Mouse (Mus musculus): Measurements from ENCODE around the gene Zfp563. TPM values are rescaled to one million over a fixed set of nuclear protein-coding genes. Genes with fewer than 3 reads are reported as not detected.

Gene Zfp563
- 10 to 100 TPM in 6 of 26 experiments, 1 to 10 TPM in 18, under 1 TPM in 2; 0.69 to 15.9 (median 4.6) TPM for total RNA-seq (2018; cell fraction: chromatin; rRNA removed)
- 1 to 10 TPM in 21 of 26 experiments, under 1 TPM in 5; 0.28 to 7.6 (median 3.9) TPM for total RNA-seq (2018; cell fraction: cytosol; rRNA removed)
- total RNA-seq (2018; cell fraction: nucleus; rRNA removed) = 10 to 100 TPM in 4 of 26 experiments, 1 to 10 TPM in 17, under 1 TPM in 5; 0.42 to 13.5 (median 3.4) TPM
- 3.5 to 4.6 TPM (median 4.3 TPM) in 3 replicates for polyA plus RNA-seq (2018)

DNA sequence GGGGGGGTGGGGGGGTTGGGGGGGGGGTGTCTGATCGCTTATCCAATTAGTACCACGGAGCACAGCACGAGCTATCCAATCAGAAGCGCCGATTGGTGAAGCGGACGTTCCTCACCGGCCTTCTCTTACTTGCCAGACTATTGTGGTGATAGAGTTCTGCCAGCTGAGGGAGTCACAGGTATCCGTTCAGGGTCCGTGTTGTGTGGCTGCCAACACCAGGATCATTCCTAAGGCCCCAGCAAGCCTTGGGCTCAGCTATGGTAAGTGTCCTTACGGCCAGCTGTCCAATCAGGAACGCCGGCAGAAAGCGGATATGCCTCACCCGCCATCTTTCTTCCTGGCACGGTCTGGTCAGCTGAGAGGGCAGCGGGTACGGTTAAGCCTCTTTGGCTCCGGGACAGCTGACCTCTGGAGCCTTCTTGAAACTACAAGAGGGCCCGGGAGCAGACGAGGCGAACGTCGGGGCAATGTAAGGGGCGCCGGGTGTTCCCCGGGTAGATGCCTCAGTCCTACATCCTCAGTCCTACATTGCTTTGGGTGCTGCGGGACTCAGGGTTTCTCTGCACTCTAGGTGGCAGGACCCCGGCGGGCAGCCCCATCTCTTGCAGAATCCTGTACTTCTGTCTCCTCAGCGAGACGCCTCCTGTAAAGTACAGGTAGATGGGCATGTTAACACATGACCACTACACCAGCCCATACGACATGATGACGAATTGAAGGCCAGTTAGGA, at the start of gene Zfp563:
Gene Zfp563 (plus strand): TSS at position 91 of the 730 bp plus-strand sequence.
- Histone ChIP-seq H3K4me3 (ENCODE audit: inconsistent target) (peak within 1 kb of the TSS; percentile 68), H3K27ac (peak within 1 kb of the TSS; percentile 75), H3K36me3 (ENCODE audit: inconsistent target) (no peaks in the 10 kb centered on the region), H3K79me2 (ENCODE audit: inconsistent target) (peaks cover 13% of the 10 kb centered on the region; the same call in 1 of the 2 replicates)
- WGBS (ENCODE audit: missing documents) = 6% methylated on average over 34 of the region's 34 CpGs

DNA sequence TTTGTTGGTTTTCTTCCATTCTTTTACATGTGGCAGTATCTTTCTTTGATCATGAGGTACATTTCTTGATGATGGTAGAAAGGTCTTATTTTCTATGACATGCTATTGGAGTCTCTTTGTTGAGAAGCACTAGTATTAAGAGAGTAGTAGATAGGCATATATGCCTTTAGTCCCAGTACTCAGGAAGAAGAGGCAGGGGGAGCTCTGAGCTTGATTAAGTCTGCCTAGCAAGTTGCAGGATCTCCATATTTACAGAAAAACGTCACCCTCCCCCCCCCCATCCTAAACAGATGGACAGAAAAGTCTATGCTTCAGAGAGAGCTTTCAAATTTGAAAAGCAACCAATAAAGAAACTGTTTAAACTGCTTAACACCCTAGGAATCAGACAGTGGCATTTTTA, 30.3 kb upstream of the Zfp563 start:
- WGBS (ENCODE audit: missing documents) = 15% methylated on average over 1 of the region's 1 CpGs
- no peaks in the 10 kb centered on the region for H3K36me3 ChIP-seq (ENCODE audit: inconsistent target)

DNA sequence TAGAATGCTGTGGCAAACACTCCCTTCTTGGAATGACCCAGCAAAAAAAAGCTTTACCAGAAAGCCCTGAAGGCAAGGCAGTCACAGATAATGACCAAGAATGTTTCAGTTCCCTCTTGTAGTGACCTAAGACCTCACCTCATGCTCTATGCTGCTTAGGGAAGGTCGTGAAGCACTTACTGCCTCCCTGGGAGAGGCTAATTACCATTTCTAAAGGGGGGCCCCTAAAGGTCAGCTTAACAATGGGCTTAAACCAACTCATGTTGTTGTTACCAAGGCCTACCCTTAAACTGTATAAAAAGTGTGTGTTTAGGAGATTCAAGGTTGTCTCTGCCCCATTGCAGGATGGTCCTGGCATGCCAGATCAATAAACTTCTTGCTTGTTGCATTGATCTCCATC, 26.1 kb upstream of the Zfp563 start:
- Histone ChIP-seq H3K36me3 (ENCODE audit: inconsistent target) (no peaks in the 10 kb centered on the region), H3K4me3 (ENCODE audit: inconsistent target) (no peak overlapping the region), H3K27ac (no peak overlapping the region), H3K79me2 (ENCODE audit: inconsistent target) (no peaks in the 10 kb centered on the region)
- 0% methylated on average over 1 of the region's 1 CpGs for WGBS (ENCODE audit: missing documents)

More for the DNA sequence above, 30.3 kb upstream of the Zfp563 start:
- H3K79me2 ChIP-seq (ENCODE audit: inconsistent target) = no peaks in the 10 kb centered on the region
- no peak overlapping the region for H3K4me3 ChIP-seq (ENCODE audit: inconsistent target)
- no peak overlapping the region for H3K27ac ChIP-seq

DNA sequence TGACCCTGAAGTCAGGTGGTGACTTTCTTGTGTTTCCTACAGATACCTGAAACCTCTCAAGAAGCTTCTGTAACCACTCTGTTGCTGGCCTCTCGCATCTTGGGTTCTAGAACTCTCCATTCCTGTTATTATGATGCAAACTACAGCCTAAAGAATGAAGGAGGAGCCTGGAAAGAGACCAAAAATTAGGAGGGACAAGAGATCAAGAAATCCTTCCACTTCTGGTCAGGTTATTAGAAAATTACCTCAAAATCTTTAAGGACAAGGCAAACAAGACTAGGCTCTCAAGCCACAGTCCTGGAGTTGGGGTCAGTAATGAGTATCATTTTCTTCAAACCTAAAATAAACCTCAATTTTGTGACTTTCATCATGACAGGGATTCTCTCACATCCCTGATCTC, 21.2 kb upstream of the Zfp563 start, which contains the start of gene 4921501E09Rik:
Gene 4921501E09Rik (minus strand): TSS at position 101 of the 400 bp plus-strand sequence.
- 67% methylated on average over 1 of the region's 1 CpGs for WGBS (ENCODE audit: missing documents)

GRCm38 (mm10) chr17:33091630-33092029, 2.5 kb downstream of the Zfp563 start:
- Histone ChIP-seq H3K79me2 (ENCODE audit: inconsistent target) (peaks cover 31% of the 10 kb centered on the region; the same call in 1 of the 2 replicates), H3K4me3 (ENCODE audit: inconsistent target) (no peak overlapping the region), H3K36me3 (ENCODE audit: inconsistent target) (no peaks in the 10 kb centered on the region), H3K27ac (no peak overlapping the region)
- 100% methylated on average over 1 of the region's 1 CpGs for WGBS (ENCODE audit: missing documents)

More for the DNA sequence above, 21.2 kb upstream of the Zfp563 start, which contains the start of gene 4921501E09Rik:
- Histone ChIP-seq H3K79me2 (ENCODE audit: inconsistent target) (no peaks in the 10 kb centered on the region), H3K27ac (no peak within 1 kb of the TSS), H3K36me3 (ENCODE audit: inconsistent target) (no peaks in the 10 kb centered on the region), H3K4me3 (ENCODE audit: inconsistent target) (no peak within 1 kb of the TSS)

DNA sequence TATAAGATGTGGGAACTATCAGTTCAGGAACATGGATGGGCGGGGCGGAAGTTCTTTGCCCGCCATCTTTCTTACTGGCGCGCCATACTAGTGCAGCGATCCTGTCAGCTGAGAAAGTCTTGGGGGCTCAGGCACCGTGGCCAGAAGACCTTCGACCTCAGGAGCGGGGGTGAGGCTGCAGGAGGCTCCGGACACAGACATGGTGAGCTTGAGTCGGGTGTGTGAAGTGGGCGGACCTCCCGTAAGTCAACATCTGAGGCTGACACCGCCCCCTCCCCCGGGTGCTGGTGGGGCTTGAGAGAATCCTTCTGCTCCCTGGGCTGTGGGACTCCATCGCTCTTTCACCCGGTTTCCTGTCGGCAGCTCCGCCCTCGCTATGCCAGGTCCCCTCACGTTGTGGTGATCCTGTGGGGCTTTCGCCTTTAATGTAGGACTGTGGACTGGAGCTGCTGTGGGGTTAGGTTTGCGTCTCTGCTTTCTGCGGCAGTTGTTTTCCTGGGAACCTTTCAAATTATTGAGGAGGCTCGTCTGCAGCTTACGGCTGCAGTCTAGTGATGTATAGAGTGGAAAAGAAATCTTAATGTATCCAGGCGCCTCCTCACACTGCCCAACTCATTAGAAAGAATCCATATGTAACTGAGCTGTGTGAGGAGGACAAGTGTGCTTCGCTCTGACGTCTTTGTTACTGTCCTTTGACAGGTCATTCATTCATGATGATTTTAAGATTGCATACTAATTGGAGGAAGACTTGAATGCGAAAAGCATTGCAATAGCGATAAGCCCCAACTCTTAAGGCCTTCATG, 3.5 kb downstream of the Zfp563 start:
- Histone ChIP-seq H3K4me3 (ENCODE audit: inconsistent target) (peak overlapping the region; percentile 89), H3K79me2 (ENCODE audit: inconsistent target) (peaks cover 36% of the 10 kb centered on the region; the same call in 1 of the 2 replicates), H3K27ac (peak overlapping the region; percentile 69), H3K36me3 (ENCODE audit: inconsistent target) (no peaks in the 10 kb centered on the region)
- WGBS (ENCODE audit: missing documents) = 6% methylated on average over 31 of the region's 31 CpGs

DNA sequence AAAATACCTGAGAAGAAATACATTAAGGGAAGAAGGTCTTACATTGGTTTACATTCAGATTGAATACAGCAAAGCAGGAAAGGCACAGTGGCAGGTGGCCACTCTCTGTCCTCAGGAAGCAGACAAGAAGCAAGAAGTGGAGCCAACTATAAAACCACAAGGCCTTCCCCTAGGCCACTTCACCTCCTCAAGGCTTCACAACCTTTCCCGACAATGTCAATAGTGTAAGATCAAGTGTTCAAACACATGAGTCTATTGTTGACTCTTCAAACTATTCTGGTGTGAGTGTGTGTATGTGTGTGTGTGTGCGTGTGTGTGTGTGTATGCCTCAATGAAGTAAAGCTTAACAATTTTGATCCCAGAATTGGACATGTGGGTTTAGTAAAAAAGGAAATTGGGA, 8.3 kb downstream of the Zfp563 start:
- Histone ChIP-seq H3K27ac (no peak overlapping the region), H3K36me3 (ENCODE audit: inconsistent target) (no peaks in the 10 kb centered on the region), H3K4me3 (ENCODE audit: inconsistent target) (no peak overlapping the region), H3K79me2 (ENCODE audit: inconsistent target) (peaks cover 38% of the 10 kb centered on the region; the same call in 1 of the 2 replicates)
- 50% methylated on average over 2 of the region's 2 CpGs for WGBS (ENCODE audit: missing documents)

DNA sequence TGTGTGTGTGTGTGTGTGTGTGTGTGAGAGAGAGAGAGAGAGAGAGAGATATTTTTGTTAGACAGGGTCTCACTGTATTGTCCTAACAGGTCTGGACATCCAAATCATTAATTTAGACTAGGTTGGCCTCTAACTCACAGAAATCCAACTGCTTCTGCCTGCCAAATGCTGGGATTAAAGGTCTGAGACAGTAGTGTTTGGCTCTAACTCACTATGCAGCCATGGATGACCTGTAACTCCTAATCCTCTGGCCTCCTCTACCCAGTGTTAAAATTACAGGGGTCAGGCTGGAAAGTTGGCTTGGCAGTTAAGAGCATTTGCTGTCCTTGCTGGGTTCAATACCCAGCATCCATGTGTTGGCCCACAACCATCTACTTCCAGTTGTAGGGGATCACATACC, 35.4 kb downstream of the Zfp563 start:
- Histone ChIP-seq H3K79me2 (ENCODE audit: inconsistent target) (no peaks in the 10 kb centered on the region), H3K36me3 (ENCODE audit: inconsistent target) (no peaks in the 10 kb centered on the region), H3K4me3 (ENCODE audit: inconsistent target) (no peak overlapping the region), H3K27ac (no peak overlapping the region)

- Histone ChIP-seq H3K4me3 (ENCODE audit: inconsistent target) (no peak overlapping the region), H3K79me2 (ENCODE audit: inconsistent target) (no peaks in the 10 kb centered on the region), H3K36me3 (ENCODE audit: inconsistent target) (no peaks in the 10 kb centered on the region), H3K27ac (no peak overlapping the region)
- 44% methylated on average over 2 of the region's 2 CpGs for WGBS (ENCODE audit: missing documents)
Observed at GRCm38 (mm10) chr17:33126257-33126656, 37.1 kb downstream of the Zfp563 start.

GRCm38 (mm10) chr17:33139261-33139820, 50.2 kb downstream of the Zfp563 start, which contains the start of gene Morc2b:
Morc2b (minus strand) TSS chr17:33139683.
- Histone ChIP-seq H3K27ac (no peak within 1 kb of the TSS), H3K36me3 (ENCODE audit: inconsistent target) (no peaks in the 10 kb centered on the region), H3K4me3 (ENCODE audit: inconsistent target) (no peak within 1 kb of the TSS), H3K79me2 (ENCODE audit: inconsistent target) (no peaks in the 10 kb centered on the region)
- 75% methylated on average over 18 of the region's 18 CpGs for WGBS (ENCODE audit: missing documents)

Other genes starting within 250 kb of the Zfp563 start
- gene Zfp870, start 197.7 kb upstream of the Zfp563 start, polyA plus RNA-seq (2018) = 1.7 to 2.7 TPM (median 1.8 TPM) in 3 replicates
- gene Cyp4f14, start 172.0 kb upstream of the Zfp563 start, polyA plus RNA-seq (2018) = not detected in 3 replicates
- gene Cyp4f13, start 141.9 kb upstream of the Zfp563 start, polyA plus RNA-seq (2018) = 18.9 to 23.1 TPM (median 21.1 TPM) in 3 replicates
- 5.8 to 7.5 TPM (median 6.6 TPM) in 3 replicates for gene Zfp472, start 123.5 kb upstream of the Zfp563 start, polyA plus RNA-seq (2018)
- 6.6 to 9.1 TPM (median 7.2 TPM) in 3 replicates for gene Zfp952, start 96.2 kb upstream of the Zfp563 start, polyA plus RNA-seq (2018)
- 1.9 to 3.2 TPM (median 3.1 TPM) in 3 replicates for gene Zfp763, start 55.9 kb upstream of the Zfp563 start, polyA plus RNA-seq (2018)
- not detected in 3 replicates for gene 4921501E09Rik, start 21.3 kb upstream of the Zfp563 start, polyA plus RNA-seq (2018)
- gene Morc2b, start 50.4 kb downstream of the Zfp563 start, polyA plus RNA-seq (2018) = not detected in 3 replicates
- gene Olfr55, start 79.1 kb downstream of the Zfp563 start, polyA plus RNA-seq (2018) = not detected in 3 replicates
- gene Olfr239, start 102.0 kb downstream of the Zfp563 start, polyA plus RNA-seq (2018) = not detected in 3 replicates
- gene Olfr1564, start 132.4 kb downstream of the Zfp563 start, polyA plus RNA-seq (2018) = not detected in 3 replicates
- 5.4 to 7.3 TPM (median 5.6 TPM) in 3 replicates for gene Zfp955a, start 165.8 kb downstream of the Zfp563 start, polyA plus RNA-seq (2018)
- not detected in 3 replicates for gene Olfr63, start 175.4 kb downstream of the Zfp563 start, polyA plus RNA-seq (2018)
- 2.9 to 3.9 TPM (median 3.5 TPM) in 3 replicates for gene Zfp955b, start 200.2 kb downstream of the Zfp563 start, polyA plus RNA-seq (2018)